Mouse (Mus musculus) cerebellum, postnatal 14 days (tissue): ENCODE results near the gene Ccdc34.

Experiments
- DNase-seq, 2 experiments: peaks; one replicate each; pipeline ENCODE4 v3.0.0; 2021; ENCODE audit warnings: mixed read lengths in 2 of 2

Gene Ccdc34

DNA sequence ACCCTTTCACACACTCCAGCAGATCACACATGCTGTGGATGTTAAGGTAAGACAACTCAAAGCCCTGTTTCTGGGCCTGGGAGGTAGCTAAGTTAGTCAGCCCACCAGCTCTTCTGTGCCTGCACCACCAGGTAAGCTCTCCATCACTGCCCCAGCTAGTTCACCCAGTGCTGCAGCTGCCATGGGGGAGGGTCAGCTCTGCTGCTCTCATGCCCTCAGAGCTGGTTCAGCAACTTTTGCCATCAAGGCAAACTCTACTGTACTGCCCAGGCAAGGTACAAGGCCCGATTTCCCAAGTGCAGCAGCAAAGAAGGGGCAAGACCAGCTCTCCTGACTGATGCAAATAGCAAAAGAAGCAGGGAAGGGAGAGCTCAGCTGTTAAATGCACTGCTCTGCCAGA is 202.9 kb downstream of the Ccdc34 start:
- DNase-seq = no peak

DNA sequence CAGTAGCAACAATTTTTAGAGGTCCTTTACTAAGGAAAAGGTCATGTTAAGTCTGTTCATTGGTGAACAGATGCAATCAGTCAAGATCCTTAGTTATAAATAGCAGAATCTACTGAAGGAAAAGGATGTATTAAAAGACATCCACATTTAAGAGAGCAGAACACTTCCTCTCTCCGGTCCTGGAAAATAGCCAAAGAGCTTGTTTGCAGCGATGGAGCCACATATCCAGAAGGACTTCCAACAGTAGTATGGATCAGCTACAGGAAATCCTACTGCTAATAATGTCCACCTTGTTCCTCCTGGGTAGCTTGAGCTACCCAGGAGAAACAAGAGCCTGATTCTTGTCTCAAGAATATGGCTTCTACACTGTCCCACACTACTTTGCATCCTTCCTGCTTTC is 205.2 kb downstream of the Ccdc34 start:
- DNase-seq = no peak
